Mouse (Mus musculus): ENCODE measurements around the gene Hhip. TPM values are rescaled to one million over a fixed set of nuclear protein-coding genes. Genes with fewer than 3 reads are reported as not detected.

Hhip gene
- polyA plus RNA-seq (2012; rRNA removed): 4.5 and 4.6 TPM in 2 replicates

DNA sequence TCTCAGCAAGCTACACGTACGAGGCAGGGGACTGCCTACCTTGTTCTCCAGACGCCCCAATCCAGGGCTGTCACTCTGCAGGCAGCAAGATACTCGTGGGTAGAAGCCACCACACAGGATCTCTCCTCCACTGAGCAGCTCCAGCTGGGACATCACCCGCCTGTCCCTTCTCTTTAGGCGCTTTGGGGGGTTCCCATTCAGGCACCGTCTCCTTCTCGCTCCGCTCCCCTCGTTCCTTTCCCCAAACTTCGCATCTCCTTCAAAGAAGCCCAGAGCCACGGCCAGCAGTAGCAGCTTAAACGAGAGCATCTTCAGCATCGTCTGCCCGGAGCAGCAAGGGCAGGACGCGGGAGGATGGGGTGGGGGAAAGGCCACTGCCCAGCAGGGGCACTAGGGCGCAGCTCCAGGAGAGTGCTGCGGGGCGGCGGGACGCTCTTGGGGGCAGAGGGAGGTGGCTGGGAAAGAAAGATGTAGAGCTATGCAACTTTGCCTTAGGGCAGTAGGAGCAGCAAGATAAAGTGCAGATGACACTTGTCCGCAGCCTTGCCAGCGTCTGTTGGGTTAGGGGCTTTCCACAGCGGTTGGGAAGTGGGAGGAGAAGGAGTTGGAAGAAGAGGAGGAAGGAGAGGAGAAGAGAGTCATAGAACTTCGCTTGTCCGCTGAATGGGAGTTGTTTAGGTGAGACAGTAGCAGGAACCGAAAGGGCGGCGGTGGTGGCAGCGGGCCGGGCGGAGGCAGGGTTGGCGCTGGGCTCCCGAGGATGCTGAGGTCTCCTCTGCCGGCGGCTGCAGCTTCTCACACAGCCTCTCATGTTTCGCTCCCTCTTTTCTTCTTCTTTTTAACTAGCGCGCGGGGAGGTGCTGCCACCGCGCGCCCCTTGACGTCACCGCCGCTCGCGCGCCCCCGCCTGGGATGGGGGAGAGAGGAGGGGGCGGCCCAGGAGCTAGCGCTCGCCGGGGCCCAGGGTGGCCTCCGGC is at the start of gene Hhip:
TSS of gene Hhip (minus strand) at position 809 of the 977 bp plus-strand sequence.
- DNase-seq: peak; percentile 14 to 17
- Histone ChIP-seq H3K27ac (ENCODE audit: insufficient read depth, low read length) (no peak within 1 kb of the TSS), H3K4me3 (replicated peaks; ENCODE audit: insufficient read depth, low read depth, low read length) (peak within 1 kb of the TSS; percentile 55), H3K27me3 (ENCODE audit: control insufficient read depth, insufficient read depth, low read length) (no peaks in the 10 kb centered on the region; the same call in 1 of the 2 replicates), H3K4me1 (ENCODE audit: control insufficient read depth, insufficient read depth, low read length) (no peaks in the 10 kb centered on the region)
- TF ChIP-seq POLR2A (IDR thresholded peaks at IDR 0.05; ENCODE audit: borderline replicate concordance, insufficient read depth, low read length) (no peak), CTCF (IDR thresholded peaks at IDR 0.05; ENCODE audit: borderline replicate concordance, insufficient read depth, low read depth, low read length) (no peak)
- under 1% methylated on average over 43 of the region's 56 CpGs for WGBS

DNA sequence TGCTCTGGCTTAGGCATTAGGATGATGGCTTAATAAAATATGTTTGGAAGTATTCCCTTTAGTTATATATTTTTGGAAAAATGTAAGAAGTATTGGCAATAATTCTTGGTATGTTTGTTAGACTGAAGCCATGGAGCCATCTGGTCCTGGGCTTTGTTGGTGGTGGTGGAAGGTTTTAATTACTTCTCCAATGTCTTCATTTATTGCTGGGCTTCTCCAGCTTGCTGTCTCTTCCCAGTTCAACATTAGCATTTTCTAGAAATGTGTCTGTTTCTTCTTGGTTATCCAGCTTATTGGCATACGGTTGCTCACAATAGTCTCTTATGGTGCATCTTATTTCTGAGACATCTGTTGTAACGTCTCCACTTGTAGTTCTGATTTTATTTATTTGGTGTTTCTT is 29.2 kb upstream of the Hhip start:
- DNase-seq: no peak
- Histone ChIP-seq H3K4me3 (replicated peaks; ENCODE audit: insufficient read depth, low read depth, low read length) (no peak overlapping the region), H3K4me1 (ENCODE audit: control insufficient read depth, insufficient read depth, low read length) (no peaks in the 10 kb centered on the region), H3K27ac (ENCODE audit: insufficient read depth, low read length) (no peak overlapping the region), H3K27me3 (ENCODE audit: control insufficient read depth, insufficient read depth, low read length) (no peaks in the 10 kb centered on the region)
- no peak for TF ChIP-seq CTCF (IDR thresholded peaks at IDR 0.05; ENCODE audit: borderline replicate concordance, insufficient read depth, low read depth, low read length)
- no peak for TF ChIP-seq POLR2A (IDR thresholded peaks at IDR 0.05; ENCODE audit: borderline replicate concordance, insufficient read depth, low read length)
- WGBS: 77% methylated on average over 2 of the region's 2 CpGs

DNA sequence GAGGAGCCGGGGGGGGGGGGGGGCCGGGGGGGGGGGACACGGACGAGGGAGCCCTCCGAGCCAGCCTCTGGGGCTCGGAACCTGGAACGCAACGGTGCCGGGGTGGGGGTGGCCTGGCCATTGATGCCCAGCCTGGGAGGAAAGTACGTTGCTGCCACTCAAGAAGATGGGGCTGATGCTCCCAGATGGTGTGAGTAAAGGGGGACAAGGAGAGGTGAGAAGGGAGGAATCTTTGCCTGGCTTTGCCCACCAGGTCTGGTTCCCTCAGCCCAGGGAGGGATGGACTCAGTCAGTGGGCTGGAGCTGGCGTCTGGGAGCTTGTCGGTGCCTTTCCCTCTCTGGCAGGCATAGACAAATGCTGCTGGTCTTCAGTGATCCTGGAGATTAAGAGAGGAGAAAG is 387 bp upstream of the Hhip start:
- TF ChIP-seq POLR2A (IDR thresholded peaks at IDR 0.05; ENCODE audit: borderline replicate concordance, insufficient read depth, low read length) (no peak), CTCF (IDR thresholded peaks at IDR 0.05; ENCODE audit: borderline replicate concordance, insufficient read depth, low read depth, low read length) (no peak)
- Histone ChIP-seq H3K4me3 (replicated peaks; ENCODE audit: insufficient read depth, low read depth, low read length) (peak overlapping the region; percentile 20), H3K4me1 (ENCODE audit: control insufficient read depth, insufficient read depth, low read length) (no peaks in the 10 kb centered on the region), H3K27ac (ENCODE audit: insufficient read depth, low read length) (no peak overlapping the region), H3K27me3 (ENCODE audit: control insufficient read depth, insufficient read depth, low read length) (no peaks in the 10 kb centered on the region; the same call in 1 of the 2 replicates)
- 0% methylated on average over 8 of the region's 12 CpGs for WGBS
- no peak for DNase-seq

DNA sequence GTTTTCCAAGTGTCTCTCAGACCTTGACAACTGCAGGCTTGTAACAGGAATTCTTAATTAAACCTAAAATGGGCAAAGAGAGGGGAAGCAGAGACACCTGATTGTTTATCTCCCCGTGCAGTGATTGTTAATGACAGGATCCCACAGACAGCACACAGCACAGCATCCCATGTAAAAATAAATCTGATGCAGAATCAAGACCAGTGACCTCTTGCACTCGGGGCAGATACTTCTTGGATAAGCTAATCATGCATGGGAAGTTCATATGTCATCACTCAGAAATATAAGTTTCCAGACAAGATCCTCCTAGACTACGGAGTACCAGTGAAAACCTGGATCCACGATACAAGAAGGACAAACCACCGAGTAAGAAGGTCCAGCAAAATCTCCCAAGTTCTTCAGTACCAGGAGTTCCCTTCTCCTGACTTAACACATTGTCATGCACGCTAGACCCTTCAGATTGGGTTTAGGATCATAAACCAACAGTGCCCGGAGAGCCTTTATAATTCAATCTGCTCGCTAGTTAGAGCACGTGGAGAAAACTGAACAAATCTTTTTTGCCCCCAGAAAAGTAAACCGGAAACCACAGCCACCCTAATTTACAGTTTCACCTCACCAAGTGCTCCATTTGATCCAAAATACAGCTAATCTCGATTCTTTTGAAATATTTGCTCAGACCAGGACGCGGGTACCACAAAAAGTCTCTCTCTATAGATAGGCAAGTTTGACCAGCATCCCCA is 1.3 kb downstream of the Hhip start:
- no peaks in the 10 kb centered on the region for H3K4me1 ChIP-seq (ENCODE audit: control insufficient read depth, insufficient read depth, low read length)
- no peak for DNase-seq
- 8% methylated on average over 13 of the region's 13 CpGs for WGBS
- H3K4me3 ChIP-seq (replicated peaks; ENCODE audit: insufficient read depth, low read depth, low read length): no peak overlapping the region
- no peak for TF ChIP-seq CTCF (IDR thresholded peaks at IDR 0.05; ENCODE audit: borderline replicate concordance, insufficient read depth, low read depth, low read length)
- TF ChIP-seq POLR2A (IDR thresholded peaks at IDR 0.05; ENCODE audit: borderline replicate concordance, insufficient read depth, low read length): no peak
- no peak overlapping the region for H3K27ac ChIP-seq (ENCODE audit: insufficient read depth, low read length)
- H3K27me3 ChIP-seq (ENCODE audit: control insufficient read depth, insufficient read depth, low read length): no peaks in the 10 kb centered on the region; the same call in 1 of the 2 replicates

DNA sequence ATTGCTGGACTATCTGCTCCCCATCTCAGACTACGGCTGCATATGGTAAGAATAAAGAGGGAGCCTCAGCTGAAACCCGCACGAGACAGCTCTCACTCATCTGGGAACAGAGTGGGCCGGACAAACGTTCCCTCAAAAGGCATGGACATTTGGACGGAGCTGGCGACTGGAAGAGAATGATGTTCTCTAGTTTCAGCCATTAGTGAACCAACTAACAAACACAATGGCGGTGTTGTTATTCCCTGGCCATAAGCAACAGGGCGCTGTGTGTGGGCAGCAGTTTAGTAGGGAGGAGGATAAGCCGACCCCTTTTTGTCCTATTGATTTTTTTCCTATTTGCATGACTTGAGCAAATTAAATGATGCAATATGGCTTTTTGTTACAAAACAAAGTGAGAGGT is 2.0 kb downstream of the Hhip start:
- TF ChIP-seq POLR2A (IDR thresholded peaks at IDR 0.05; ENCODE audit: borderline replicate concordance, insufficient read depth, low read length) (no peak), CTCF (IDR thresholded peaks at IDR 0.05; ENCODE audit: borderline replicate concordance, insufficient read depth, low read depth, low read length) (no peak)
- no peak overlapping the region for H3K27ac ChIP-seq (ENCODE audit: insufficient read depth, low read length)
- 14% methylated on average over 10 of the region's 10 CpGs for WGBS
- H3K4me1 ChIP-seq (ENCODE audit: control insufficient read depth, insufficient read depth, low read length): no peaks in the 10 kb centered on the region
- no peak for DNase-seq
- peak overlapping the region; percentile 18 for H3K4me3 ChIP-seq (replicated peaks; ENCODE audit: insufficient read depth, low read depth, low read length)
- H3K27me3 ChIP-seq (ENCODE audit: control insufficient read depth, insufficient read depth, low read length): no peaks in the 10 kb centered on the region; the same call in 1 of the 2 replicates

DNA sequence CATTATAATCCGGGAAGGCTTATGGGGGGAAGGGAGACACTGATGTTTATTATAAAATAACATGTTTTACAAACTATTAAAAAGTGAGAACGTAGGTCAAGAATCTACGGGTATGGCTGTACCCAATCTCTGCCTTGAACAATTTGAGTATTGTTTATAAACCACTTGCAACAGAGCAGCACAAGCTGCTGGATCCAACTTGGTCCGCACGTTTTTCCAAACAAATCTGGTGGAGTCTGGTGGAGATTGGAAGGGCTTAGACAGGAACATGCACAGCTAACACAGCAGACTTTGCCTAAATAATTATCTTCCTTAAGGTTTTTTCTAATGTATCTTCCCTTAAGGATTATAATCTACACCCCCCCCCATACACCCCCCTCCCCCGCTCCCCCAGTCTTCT is 2.7 kb downstream of the Hhip start:
- TF ChIP-seq POLR2A (IDR thresholded peaks at IDR 0.05; ENCODE audit: borderline replicate concordance, insufficient read depth, low read length) (no peak), CTCF (IDR thresholded peaks at IDR 0.05; ENCODE audit: borderline replicate concordance, insufficient read depth, low read depth, low read length) (no peak)
- no peak for DNase-seq
- no peaks in the 10 kb centered on the region for H3K4me1 ChIP-seq (ENCODE audit: control insufficient read depth, insufficient read depth, low read length)
- no peak overlapping the region for H3K4me3 ChIP-seq (replicated peaks; ENCODE audit: insufficient read depth, low read depth, low read length)
- H3K27me3 ChIP-seq (ENCODE audit: control insufficient read depth, insufficient read depth, low read length): no peaks in the 10 kb centered on the region; the same call in 1 of the 2 replicates
- no peak overlapping the region for H3K27ac ChIP-seq (ENCODE audit: insufficient read depth, low read length)
- 51% methylated on average over 6 of the region's 6 CpGs for WGBS

DNA sequence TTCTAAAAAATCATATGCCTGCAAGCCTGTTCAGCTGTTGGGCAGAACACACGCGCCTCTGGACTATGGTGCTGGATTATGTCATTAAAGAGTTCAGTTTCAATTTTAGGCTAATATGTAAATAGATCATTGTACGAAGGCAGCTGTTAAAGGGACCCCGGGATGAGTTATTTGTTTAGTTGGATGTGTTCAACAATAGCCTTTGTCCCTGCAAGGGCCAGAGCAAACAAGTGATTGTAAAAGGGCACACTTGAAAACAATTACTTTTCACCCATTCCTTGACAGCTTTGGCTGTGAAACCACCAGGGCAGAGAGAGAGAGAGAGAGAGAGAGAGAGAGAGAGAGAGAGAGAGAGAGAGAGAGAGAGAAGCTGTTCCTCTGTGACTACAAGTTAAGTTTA is 3.6 kb downstream of the Hhip start:
- Histone ChIP-seq H3K4me1 (ENCODE audit: control insufficient read depth, insufficient read depth, low read length) (no peaks in the 10 kb centered on the region), H3K27me3 (ENCODE audit: control insufficient read depth, insufficient read depth, low read length) (no peaks in the 10 kb centered on the region; the same call in 1 of the 2 replicates), H3K4me3 (replicated peaks; ENCODE audit: insufficient read depth, low read depth, low read length) (no peak overlapping the region), H3K27ac (ENCODE audit: insufficient read depth, low read length) (no peak overlapping the region)
- 39% methylated on average over 4 of the region's 4 CpGs for WGBS
- TF ChIP-seq CTCF (IDR thresholded peaks at IDR 0.05; ENCODE audit: borderline replicate concordance, insufficient read depth, low read depth, low read length) (no peak), POLR2A (IDR thresholded peaks at IDR 0.05; ENCODE audit: borderline replicate concordance, insufficient read depth, low read length) (no peak)
- no peak for DNase-seq

Data from cerebellum, adult 2 months (tissue).